Mouse (Mus musculus): ENCODE measurements around the gene Cd300lb.

Cd300lb gene

DNA sequence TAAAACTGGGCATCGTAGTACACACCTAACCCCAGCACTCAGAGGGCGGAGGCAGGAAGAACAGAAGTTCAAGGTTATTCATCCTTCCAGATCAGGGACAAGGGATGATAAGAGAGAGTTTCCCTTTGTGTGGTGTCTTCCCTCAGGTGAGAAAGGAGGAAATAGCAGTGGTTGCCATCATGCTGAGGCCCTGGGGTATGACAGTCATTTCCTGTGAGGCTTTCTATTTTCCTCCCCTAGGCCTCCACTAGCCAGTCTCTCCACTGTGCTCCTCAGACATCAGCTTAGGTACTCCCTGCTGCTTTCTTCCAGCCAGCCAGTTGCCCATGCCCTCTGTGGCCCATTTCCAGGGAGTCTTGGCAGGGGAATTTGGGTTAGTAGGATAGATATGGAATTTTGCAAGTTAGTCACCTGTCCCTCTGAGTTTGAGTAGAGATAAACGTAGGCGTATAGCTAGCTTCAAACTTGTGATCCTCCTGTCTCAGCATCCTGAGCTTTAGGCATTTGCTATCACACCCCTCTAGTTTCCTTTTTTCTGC is 50.9 kb downstream of the Cd300lb start:
- no peak for DNase-seq (ENCODE audit: extremely low spot score, low spot score)

DNA sequence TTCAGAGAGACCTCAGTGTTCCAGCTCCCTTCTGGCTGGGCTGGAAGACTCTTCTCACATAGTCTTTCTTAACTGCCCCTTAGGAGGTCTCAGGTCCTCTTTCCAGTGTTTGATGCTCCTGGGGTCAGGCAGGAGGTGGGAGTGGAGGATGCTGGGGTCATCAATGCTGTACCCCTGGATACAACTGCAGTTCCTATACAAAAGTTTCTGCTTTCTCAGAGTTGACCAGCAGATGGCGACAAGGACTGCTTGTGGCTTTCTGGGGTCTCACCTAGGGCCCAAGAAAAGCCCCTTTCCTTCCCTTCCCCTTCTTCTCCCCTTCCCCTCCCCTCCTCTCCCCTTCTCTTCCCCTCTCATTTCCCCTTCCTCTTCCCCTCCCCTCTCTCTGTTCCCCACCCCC is 53.6 kb downstream of the Cd300lb start:
- DNase-seq (ENCODE audit: extremely low spot score, low spot score), result no peak

- no peak for DNase-seq (ENCODE audit: extremely low spot score, low spot score)
Observed at GRCm38 (mm10) chr11:114880185-114880584, 54.0 kb downstream of the Cd300lb start.

DNA sequence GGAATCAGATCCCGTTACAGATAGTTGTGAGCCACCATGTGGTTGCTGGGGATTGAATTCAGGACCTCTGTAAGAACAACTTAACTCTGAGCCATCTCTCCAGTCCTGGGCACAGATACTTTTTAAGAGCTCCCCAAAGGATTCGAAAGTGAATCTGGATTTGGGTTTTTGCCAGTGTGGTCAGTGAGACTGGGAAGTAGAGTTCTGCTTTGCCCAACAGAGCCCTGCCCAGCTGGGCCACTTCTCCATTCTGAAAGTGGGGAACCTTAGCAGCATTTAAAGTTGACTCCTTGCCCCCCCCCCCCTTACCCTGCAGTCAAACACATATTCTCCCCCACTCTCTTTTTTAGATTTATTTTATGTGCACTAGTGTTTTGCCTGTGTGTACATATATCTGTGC is 54.5 kb downstream of the Cd300lb start:
- DNase-seq (ENCODE audit: extremely low spot score, low spot score), result no peak

GRCm38 (mm10) chr11:114877145-114877544 is 57.0 kb downstream of the Cd300lb start:
- DNase-seq (ENCODE audit: extremely low spot score, low spot score), result peak; percentile 48

DNA sequence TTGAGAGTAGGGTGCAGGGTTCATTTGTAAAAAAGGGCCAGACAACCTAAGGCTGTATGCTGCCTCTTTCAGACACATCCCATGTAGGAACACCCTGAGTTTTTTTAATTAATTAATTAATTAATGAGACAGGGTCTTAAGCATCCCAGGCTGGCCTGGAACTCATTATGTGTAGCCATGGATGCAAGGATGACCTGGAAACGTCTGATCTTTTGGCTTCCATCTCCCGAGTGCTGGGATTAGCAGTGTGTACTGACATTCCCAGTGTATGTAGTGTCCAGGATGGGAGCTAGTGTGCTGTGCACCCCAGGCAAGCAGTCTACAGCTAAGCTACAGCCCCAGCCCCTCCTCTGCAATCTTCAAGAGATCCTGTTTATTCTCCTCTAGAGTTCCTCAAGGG is 57.6 kb downstream of the Cd300lb start:
- no peak for DNase-seq (ENCODE audit: extremely low spot score, low spot score)

DNA sequence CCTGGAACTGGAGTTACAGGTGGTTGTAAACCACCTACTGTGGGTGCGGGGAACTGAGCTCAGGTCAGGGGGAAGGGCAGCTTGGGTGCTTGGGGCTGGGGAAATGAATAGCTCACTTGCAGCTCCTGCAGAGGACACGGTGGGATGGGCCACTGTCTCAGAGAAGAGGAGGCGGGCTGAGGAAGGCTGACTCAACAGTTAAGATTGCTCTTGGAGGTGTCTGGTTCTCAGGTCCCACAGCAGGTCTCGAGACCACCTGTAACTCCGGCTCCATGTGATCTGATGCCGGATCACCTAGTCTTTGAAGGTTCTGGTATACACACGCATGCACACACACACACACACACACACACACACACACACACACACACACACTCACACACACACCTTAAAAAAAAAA is 58.0 kb downstream of the Cd300lb start:
- no peak for DNase-seq (ENCODE audit: extremely low spot score, low spot score)

DNA sequence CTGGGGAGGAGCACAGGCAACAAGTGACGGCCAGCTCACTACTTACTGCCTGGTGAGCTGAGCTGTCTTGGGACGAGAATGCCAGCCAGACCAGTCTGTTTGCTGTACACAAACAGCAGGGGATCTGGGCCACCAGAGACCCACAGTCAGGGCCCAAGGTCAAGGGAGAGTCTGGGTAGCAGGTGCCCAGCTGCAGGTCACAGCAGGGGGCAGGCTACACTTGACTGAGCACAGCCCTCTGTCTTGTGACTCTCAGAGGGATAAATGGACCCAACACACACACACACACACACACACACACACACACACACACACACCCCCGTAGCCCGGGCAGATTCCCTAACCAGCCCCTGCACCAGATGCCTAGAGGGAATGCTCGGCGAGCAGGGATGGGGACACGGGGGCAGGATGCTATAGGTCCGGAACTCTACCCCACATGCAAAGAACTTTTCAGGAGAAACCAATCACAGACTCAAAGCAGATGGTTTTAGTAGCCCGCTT is 58.8 kb downstream of the Cd300lb start:
- peak; percentile 45 for DNase-seq (ENCODE audit: extremely low spot score, low spot score)

GRCm38 (mm10) chr11:114874226-114875145 is 59.7 kb downstream of the Cd300lb start:
- no peak for DNase-seq (ENCODE audit: extremely low spot score, low spot score)

- DNase-seq (ENCODE audit: extremely low spot score, low spot score), result peak; percentile 55
Observed at GRCm38 (mm10) chr11:114873022-114873817, 61.0 kb downstream of the Cd300lb start.

Measured in neural tube, embryonic 10.5 days (tissue).